Mouse (Mus musculus) G1E-ER4 (cell line): ENCODE data around the gene Fanci. TPM values are rescaled to one million over a fixed set of nuclear protein-coding genes. Genes with fewer than 3 reads are reported as not detected.
A peak's percentile ranks its signal among the peaks of the same experiment; 100 is the strongest.

ENCODE experiments used
- GATA1 ChIP-seq: IDR thresholded peaks from one replicate; pipeline ENCODE4 v1.8.0; 2012; ENCODE audit warnings: low read length, inconsistent platforms
- polyA plus RNA-seq: library from polyadenylated mRNA; stranded (reverse); fragments of >175 nt; gene quantifications from 2 replicates; pipeline ENCODE4 v1.2.3, GENCODE M21; 2012

The Fanci gene
- 0.26 and 0.43 TPM in 2 replicates for polyA plus RNA-seq

- no peak for TF ChIP-seq GATA1
These were observed at the start of gene Fanci for GRCm38 (mm10) chr7:79391883-79392649. TSS of gene Fanci (plus strand) at chr7:79391929.

- TF ChIP-seq GATA1 = no peak
These were observed 45.8 kb upstream of the Fanci start for GRCm38 (mm10) chr7:79345902-79346301.

- no peak for TF ChIP-seq GATA1
These were observed 45.1 kb upstream of the Fanci start for GRCm38 (mm10) chr7:79346555-79347075.

GRCm38 (mm10) chr7:79347108-79347813 is 44.5 kb upstream of the Fanci start:
- TF ChIP-seq GATA1 = no peak

GRCm38 (mm10) chr7:79348816-79349215 is 42.9 kb upstream of the Fanci start:
- no peak for TF ChIP-seq GATA1

GRCm38 (mm10) chr7:79349738-79350386 is 41.9 kb upstream of the Fanci start:
- TF ChIP-seq GATA1 = no peak

GRCm38 (mm10) chr7:79358350-79359182 is 33.2 kb upstream of the Fanci start:
- peak; percentile 99 for TF ChIP-seq GATA1

- TF ChIP-seq GATA1 = no peak
These were observed 32.6 kb upstream of the Fanci start for GRCm38 (mm10) chr7:79359183-79359435.

GRCm38 (mm10) chr7:79360056-79360455 is 31.7 kb upstream of the Fanci start:
- no peak for TF ChIP-seq GATA1

GRCm38 (mm10) chr7:79362208-79362607 is 29.5 kb upstream of the Fanci start:
- no peak for TF ChIP-seq GATA1

- no peak for TF ChIP-seq GATA1
These were observed 28.9 kb upstream of the Fanci start for GRCm38 (mm10) chr7:79362830-79363229.

GRCm38 (mm10) chr7:79363370-79364043 is 28.2 kb upstream of the Fanci start:
- peak; percentile 51 for TF ChIP-seq GATA1

GRCm38 (mm10) chr7:79368664-79369063 is 23.1 kb upstream of the Fanci start:
- TF ChIP-seq GATA1 = no peak

- no peak for TF ChIP-seq GATA1
These were observed 22.3 kb upstream of the Fanci start for GRCm38 (mm10) chr7:79369416-79369815.

- peak; percentile 49 for TF ChIP-seq GATA1
These were observed 20.3 kb upstream of the Fanci start for GRCm38 (mm10) chr7:79371321-79371879.

- no peak for TF ChIP-seq GATA1
These were observed 17.7 kb upstream of the Fanci start for GRCm38 (mm10) chr7:79374017-79374416.
